Mouse (Mus musculus): ENCODE data around the gene Mrgprd. TPM values are rescaled to one million over a fixed set of nuclear protein-coding genes. Genes with fewer than 3 reads are reported as not detected.

The Mrgprd gene
- not detected in 2 replicates for polyA plus RNA-seq (2012; rRNA removed)

- Histone ChIP-seq H3K4me1 (ENCODE audit: control insufficient read depth, insufficient read depth, low read length) (no peaks in the 10 kb centered on the region), H3K27ac (ENCODE audit: insufficient read depth, low read length) (no peak within 1 kb of the TSS), H3K4me3 (ENCODE audit: insufficient read depth, low read length) (no peak within 1 kb of the TSS)
- no peak for TF ChIP-seq POLR2A (IDR thresholded peaks at IDR 0.05; ENCODE audit: extremely low read depth, insufficient read depth, low read length)
- TF ChIP-seq CTCF (IDR thresholded peaks at IDR 0.05; ENCODE audit: extremely low read depth, insufficient read depth, low read length), result no peak
Measured at GRCm38 (mm10) chr7:145314785-145315411, at the start of gene Mrgprd. TSS of gene Mrgprd (plus strand) at chr7:145314835.

GRCm38 (mm10) chr7:145266011-145266410 lies 48.6 kb upstream of the Mrgprd start:
- Histone ChIP-seq H3K27ac (ENCODE audit: insufficient read depth, low read length) (no peak overlapping the region), H3K4me1 (ENCODE audit: control insufficient read depth, insufficient read depth, low read length) (no peaks in the 10 kb centered on the region), H3K4me3 (ENCODE audit: insufficient read depth, low read length) (no peak overlapping the region)
- TF ChIP-seq CTCF (IDR thresholded peaks at IDR 0.05; ENCODE audit: extremely low read depth, insufficient read depth, low read length) (no peak), POLR2A (IDR thresholded peaks at IDR 0.05; ENCODE audit: extremely low read depth, insufficient read depth, low read length) (no peak)

DNA sequence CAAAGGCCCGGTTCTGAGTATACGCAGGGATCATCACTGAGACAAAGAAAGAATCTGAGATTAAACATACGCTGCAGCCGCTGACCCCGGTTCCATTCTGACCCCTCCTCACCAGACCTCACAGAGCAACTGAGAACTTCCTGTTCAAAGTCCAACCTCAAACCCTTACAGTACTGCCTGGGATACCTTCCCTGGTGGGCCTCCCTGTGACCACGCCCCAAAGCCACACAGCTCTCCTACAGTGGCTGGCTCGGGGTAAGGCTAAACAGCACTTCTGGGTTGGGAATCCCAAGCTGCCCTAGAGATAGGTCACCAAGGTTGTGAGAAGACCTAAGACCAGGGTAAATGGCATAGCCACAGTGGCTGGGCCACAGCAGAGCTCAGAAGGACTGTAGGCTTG lies 45.7 kb upstream of the Mrgprd start:
- TF ChIP-seq CTCF (IDR thresholded peaks at IDR 0.05; ENCODE audit: extremely low read depth, insufficient read depth, low read length), result no peak
- TF ChIP-seq POLR2A (IDR thresholded peaks at IDR 0.05; ENCODE audit: extremely low read depth, insufficient read depth, low read length), result no peak
- Histone ChIP-seq H3K27ac (ENCODE audit: insufficient read depth, low read length) (no peak overlapping the region), H3K4me1 (ENCODE audit: control insufficient read depth, insufficient read depth, low read length) (no peaks in the 10 kb centered on the region), H3K4me3 (ENCODE audit: insufficient read depth, low read length) (no peak overlapping the region)

DNA sequence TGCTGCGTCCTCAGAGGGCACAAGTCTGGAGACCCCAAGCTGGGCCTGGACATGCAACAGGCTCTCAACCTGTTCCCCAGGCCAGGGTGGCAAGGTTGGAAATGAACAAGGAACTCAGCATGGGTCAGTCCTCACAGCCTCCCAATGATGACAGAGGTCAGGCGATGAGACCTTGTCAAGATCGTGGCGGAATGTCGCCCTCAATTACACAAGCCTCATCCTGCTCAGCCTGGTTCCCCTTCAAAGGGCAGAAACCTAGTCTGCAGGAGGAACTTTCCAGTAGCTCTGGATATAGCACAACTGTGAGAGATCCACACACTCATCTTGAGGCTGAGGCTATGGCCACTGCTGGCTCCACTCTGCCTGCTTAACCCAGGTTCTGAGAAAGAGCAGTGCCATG lies 43.7 kb upstream of the Mrgprd start:
- TF ChIP-seq POLR2A (IDR thresholded peaks at IDR 0.05; ENCODE audit: extremely low read depth, insufficient read depth, low read length) (no peak), CTCF (IDR thresholded peaks at IDR 0.05; ENCODE audit: extremely low read depth, insufficient read depth, low read length) (no peak)

DNA sequence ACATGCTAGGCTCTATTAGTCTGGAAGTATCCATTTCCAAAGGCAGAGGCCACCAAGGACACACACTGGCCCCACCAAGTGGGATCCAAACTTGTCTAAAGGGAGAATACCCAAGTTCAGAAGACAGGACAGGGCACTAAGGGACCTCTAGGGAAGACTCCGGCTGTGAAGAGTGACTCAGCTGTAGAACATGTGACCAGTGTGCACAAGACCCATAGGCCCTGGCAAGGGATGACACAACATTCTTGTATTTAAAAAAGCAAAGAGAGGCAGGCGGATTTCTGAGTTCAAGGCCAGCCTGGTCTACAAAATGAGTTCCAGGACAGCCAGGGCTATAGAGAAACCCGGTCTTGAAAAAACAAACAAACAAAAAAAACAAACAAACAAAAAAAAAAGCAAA lies 39.1 kb upstream of the Mrgprd start:
- H3K4me1 ChIP-seq (ENCODE audit: control insufficient read depth, insufficient read depth, low read length), result no peaks in the 10 kb centered on the region
- H3K4me3 ChIP-seq (ENCODE audit: insufficient read depth, low read length), result no peak overlapping the region
- no peak for TF ChIP-seq CTCF (IDR thresholded peaks at IDR 0.05; ENCODE audit: extremely low read depth, insufficient read depth, low read length)
- no peak for TF ChIP-seq POLR2A (IDR thresholded peaks at IDR 0.05; ENCODE audit: extremely low read depth, insufficient read depth, low read length)
- H3K27ac ChIP-seq (ENCODE audit: insufficient read depth, low read length), result no peak overlapping the region

More for the DNA sequence above, 43.7 kb upstream of the Mrgprd start:
- Histone ChIP-seq H3K4me1 (ENCODE audit: control insufficient read depth, insufficient read depth, low read length) (no peaks in the 10 kb centered on the region), H3K4me3 (ENCODE audit: insufficient read depth, low read length) (no peak overlapping the region), H3K27ac (ENCODE audit: insufficient read depth, low read length) (no peak overlapping the region)

GRCm38 (mm10) chr7:145281396-145281795 lies 33.2 kb upstream of the Mrgprd start:
- TF ChIP-seq CTCF (IDR thresholded peaks at IDR 0.05; ENCODE audit: extremely low read depth, insufficient read depth, low read length) (no peak), POLR2A (IDR thresholded peaks at IDR 0.05; ENCODE audit: extremely low read depth, insufficient read depth, low read length) (no peak)
- H3K4me3 ChIP-seq (ENCODE audit: insufficient read depth, low read length), result no peak overlapping the region
- no peaks in the 10 kb centered on the region for H3K4me1 ChIP-seq (ENCODE audit: control insufficient read depth, insufficient read depth, low read length)
- H3K27ac ChIP-seq (ENCODE audit: insufficient read depth, low read length), result no peak overlapping the region

DNA sequence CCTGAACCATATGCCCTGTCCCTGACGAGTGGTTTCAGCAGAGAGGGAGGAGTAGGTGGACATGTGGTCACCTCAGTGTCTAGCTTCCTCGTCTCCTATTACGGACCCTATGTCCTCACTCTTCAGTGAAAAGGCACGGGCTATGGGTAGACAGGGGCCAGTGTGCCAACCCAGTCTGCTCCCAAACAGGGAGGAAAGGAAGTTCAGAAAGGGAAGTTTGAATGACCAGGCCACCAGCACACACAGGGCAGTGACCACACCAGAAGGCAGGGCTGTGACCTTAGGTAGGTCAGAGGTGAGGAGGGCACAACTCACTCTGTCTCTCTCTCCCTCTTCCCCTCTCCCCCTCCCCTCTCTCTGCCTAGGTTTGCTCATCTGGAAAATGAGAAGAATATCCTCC lies 31.6 kb upstream of the Mrgprd start:
- H3K27ac ChIP-seq (ENCODE audit: insufficient read depth, low read length), result no peak overlapping the region
- H3K4me3 ChIP-seq (ENCODE audit: insufficient read depth, low read length), result peak overlapping the region; percentile 39; the same call in 1 of the 2 replicates
- no peaks in the 10 kb centered on the region for H3K4me1 ChIP-seq (ENCODE audit: control insufficient read depth, insufficient read depth, low read length)
- TF ChIP-seq CTCF (IDR thresholded peaks at IDR 0.05; ENCODE audit: extremely low read depth, insufficient read depth, low read length) (no peak), POLR2A (IDR thresholded peaks at IDR 0.05; ENCODE audit: extremely low read depth, insufficient read depth, low read length) (no peak)

DNA sequence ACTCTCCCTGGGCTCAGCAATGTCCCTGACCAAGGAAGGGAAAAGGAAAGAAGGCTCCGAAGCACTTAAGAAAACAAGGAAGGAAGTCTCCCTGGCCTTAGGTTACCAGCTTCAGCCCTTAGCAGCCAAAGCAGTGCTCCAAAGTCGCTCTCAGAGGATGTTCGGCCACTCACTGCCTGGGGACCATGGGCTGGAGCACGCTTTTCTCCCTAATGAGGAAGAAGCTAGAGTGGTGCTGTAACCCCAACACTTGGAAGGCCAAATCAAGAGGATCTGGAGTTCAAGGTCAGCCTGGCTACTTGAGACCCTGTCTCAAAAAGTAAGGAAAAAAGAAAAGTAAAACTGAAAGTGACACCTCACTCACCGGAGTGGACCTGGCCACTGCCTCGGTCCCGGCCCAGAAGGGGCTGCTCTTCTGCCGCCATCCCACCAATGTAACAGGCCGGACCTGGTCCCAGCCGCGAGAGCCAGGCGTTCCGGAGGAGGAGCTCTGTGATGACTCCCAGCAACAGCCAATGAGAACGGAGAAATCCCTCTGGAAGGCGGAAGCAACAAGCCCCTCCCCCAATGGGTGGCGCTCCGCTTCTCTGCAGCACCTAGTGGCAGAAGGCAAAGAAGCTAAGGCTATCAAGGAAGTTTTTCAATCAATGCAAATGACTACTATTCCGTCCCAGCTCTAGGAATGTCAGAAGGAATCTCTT lies 31.0 kb upstream of the Mrgprd start, which contains the start of gene Tpcn2:
TSS of gene Tpcn2 (minus strand) at position 525 of the 701 bp plus-strand sequence.
- peak within 1 kb of the TSS; percentile 39 for H3K4me3 ChIP-seq (ENCODE audit: insufficient read depth, low read length)
- H3K4me1 ChIP-seq (ENCODE audit: control insufficient read depth, insufficient read depth, low read length), result no peaks in the 10 kb centered on the region
- H3K27ac ChIP-seq (ENCODE audit: insufficient read depth, low read length), result no peak within 1 kb of the TSS
- TF ChIP-seq POLR2A (IDR thresholded peaks at IDR 0.05; ENCODE audit: extremely low read depth, insufficient read depth, low read length), result peak; percentile 60; the same call in 1 of the 2 replicates
- TF ChIP-seq CTCF (IDR thresholded peaks at IDR 0.05; ENCODE audit: extremely low read depth, insufficient read depth, low read length), result peak; percentile 37

DNA sequence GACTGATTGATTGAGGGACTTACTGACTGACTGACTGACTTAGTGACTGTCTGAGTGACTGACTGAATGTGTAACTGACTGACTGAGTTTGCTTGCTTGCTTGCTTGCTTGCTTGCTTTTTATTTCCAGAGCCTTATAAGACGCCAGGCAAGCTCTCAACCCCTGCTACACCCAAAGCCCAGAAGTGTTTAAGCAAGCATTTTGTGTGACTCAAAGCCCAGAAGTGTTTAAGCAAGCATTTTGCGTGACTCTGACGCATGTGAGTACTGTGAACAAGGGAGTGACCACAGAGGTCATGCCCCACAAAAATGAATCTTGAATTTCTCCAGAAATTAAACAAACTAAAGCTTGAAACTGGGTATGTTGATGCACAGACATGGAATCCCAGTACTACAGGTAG lies 30.3 kb upstream of the Mrgprd start:
- Histone ChIP-seq H3K27ac (ENCODE audit: insufficient read depth, low read length) (no peak overlapping the region), H3K4me1 (ENCODE audit: control insufficient read depth, insufficient read depth, low read length) (peaks cover 1% of the 10 kb centered on the region; the same call in 1 of the 2 replicates), H3K4me3 (ENCODE audit: insufficient read depth, low read length) (no peak overlapping the region)
- TF ChIP-seq CTCF (IDR thresholded peaks at IDR 0.05; ENCODE audit: extremely low read depth, insufficient read depth, low read length), result no peak
- no peak for TF ChIP-seq POLR2A (IDR thresholded peaks at IDR 0.05; ENCODE audit: extremely low read depth, insufficient read depth, low read length)

GRCm38 (mm10) chr7:145285476-145285875 lies 29.2 kb upstream of the Mrgprd start:
- Histone ChIP-seq H3K27ac (ENCODE audit: insufficient read depth, low read length) (no peak overlapping the region), H3K4me3 (ENCODE audit: insufficient read depth, low read length) (no peak overlapping the region), H3K4me1 (ENCODE audit: control insufficient read depth, insufficient read depth, low read length) (peaks cover 1% of the 10 kb centered on the region; the same call in 1 of the 2 replicates)
- TF ChIP-seq POLR2A (IDR thresholded peaks at IDR 0.05; ENCODE audit: extremely low read depth, insufficient read depth, low read length), result no peak
- TF ChIP-seq CTCF (IDR thresholded peaks at IDR 0.05; ENCODE audit: extremely low read depth, insufficient read depth, low read length), result no peak
